In the genomic region with DNA sequence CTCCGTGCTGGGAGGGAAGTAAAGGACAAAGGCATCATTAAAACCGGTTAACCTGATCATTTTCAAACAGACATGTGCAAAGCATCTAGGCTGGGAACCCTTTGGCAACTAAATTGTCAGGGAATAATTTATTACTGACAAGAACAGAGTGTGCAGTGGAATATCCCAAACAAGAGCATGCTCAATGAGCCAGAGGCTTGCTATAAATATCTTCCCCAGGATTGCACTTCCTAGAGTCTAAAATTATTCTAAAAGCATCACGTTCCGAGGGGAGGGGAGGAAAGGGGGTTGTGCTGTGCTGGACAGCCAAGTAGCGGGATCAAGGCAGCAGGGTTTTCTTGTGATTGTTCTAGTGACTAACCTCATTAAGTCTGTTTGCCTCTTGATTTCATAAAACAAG, we compare ENCODE assay signal across 9 mouse cellular contexts.
DNase-seq lines count a peak whose midpoint lies in the region; ATAC-seq and TF ChIP-seq lines count a peak whose summit lies in the region.
"Had no signal": no experiment of that assay in that cellular context is flagged by ENCODE, and none has a peak within 500 bp of the region (broad histone marks: within the 10 kb centered on the region; RNA-seq: fewer than 3 reads in every experiment).

No protein-coding gene starts in this region.

- no peak overlapping the region for H3K27ac ChIP-seq in forebrain, embryonic 13.5 days
- no peak overlapping the region for H3K27ac ChIP-seq in forebrain, embryonic 11.5 days (ENCODE audit: low read depth, low read length)
- H3K27ac ChIP-seq in embryonic fibroblast, embryonic 13.5 days (ENCODE audit: insufficient read depth, low read length): 0 out of 2 replicates have a peak overlapping the region, but pooled peaks have one; percentile 5
- 0 out of 2 replicates have a peak overlapping the region, but pooled peaks have one; percentile 9 for H3K27ac ChIP-seq in hindbrain, embryonic 11.5 days (ENCODE audit: low read depth, low read length)
- no peak overlapping the region for H3K27ac ChIP-seq in lung, embryonic 16.5 days (ENCODE audit: low read length)
- H3K27ac ChIP-seq: embryonic facial prominence, embryonic 15.5 days had no signal

- no peak overlapping the region for H3K4me2 ChIP-seq in forebrain, embryonic 13.5 days
- no peak overlapping the region for H3K4me2 ChIP-seq in forebrain, embryonic 11.5 days (ENCODE audit: low read depth, low read length, severe bottlenecking)
- H3K4me2 ChIP-seq in hindbrain, embryonic 11.5 days (replicated peaks; ENCODE audit: low read depth, low read length): no peak overlapping the region
- H3K4me2 ChIP-seq in lung, embryonic 16.5 days (ENCODE audit: low read depth, low read length): no peak overlapping the region
- H3K4me2 ChIP-seq: embryonic facial prominence, embryonic 15.5 days had no signal

- H3K9ac ChIP-seq in forebrain, embryonic 13.5 days: no peak overlapping the region
- no peak overlapping the region for H3K9ac ChIP-seq in forebrain, embryonic 11.5 days (ENCODE audit: low read length)
- no peak overlapping the region for H3K9ac ChIP-seq in hindbrain, embryonic 11.5 days (ENCODE audit: low read depth, low read length)
- no peak overlapping the region for H3K9ac ChIP-seq in lung, embryonic 16.5 days (ENCODE audit: low read length)
- H3K9ac ChIP-seq: embryonic facial prominence, embryonic 15.5 days had no signal

- DNase-seq in forebrain, embryonic 11.5 days (ENCODE audit: low spot score): no peak
- DNase-seq in Muller cell, postnatal 12 days (ENCODE audit: inconsistent ontology term): peak; percentile 68
- peak; percentile 16 for DNase-seq in hindbrain, embryonic 11.5 days (ENCODE audit: low spot score)
- DNase-seq in yolk sac, embryonic 10.5 days (ENCODE audit: low spot score): peak; percentile 15
- DNase-seq in spleen, adult 12 weeks (ENCODE audit: low spot score): no peak

- H3K9me3 ChIP-seq in forebrain, embryonic 13.5 days (replicated peaks): no peaks in the 10 kb centered on the region
- H3K9me3 ChIP-seq in forebrain, embryonic 11.5 days (ENCODE audit: control insufficient read depth, low read length): no peaks in the 10 kb centered on the region
- no peaks in the 10 kb centered on the region for H3K9me3 ChIP-seq in hindbrain, embryonic 11.5 days (ENCODE audit: control insufficient read depth, low read length)
- H3K9me3 ChIP-seq in lung, embryonic 16.5 days (ENCODE audit: control insufficient read depth, low read length): no peaks in the 10 kb centered on the region
- H3K9me3 ChIP-seq: embryonic facial prominence, embryonic 15.5 days had no signal

- no peaks in the 10 kb centered on the region for H3K27me3 ChIP-seq in forebrain, embryonic 13.5 days
- H3K27me3 ChIP-seq in forebrain, embryonic 11.5 days (ENCODE audit: control insufficient read depth, insufficient read depth, low read length): no peaks in the 10 kb centered on the region
- no peaks in the 10 kb centered on the region for H3K27me3 ChIP-seq in hindbrain, embryonic 11.5 days (ENCODE audit: control insufficient read depth, insufficient read depth, low read length)
- no peaks in the 10 kb centered on the region for H3K27me3 ChIP-seq in lung, embryonic 16.5 days (ENCODE audit: control insufficient read depth, insufficient read depth, low read depth, low read length)
- H3K27me3 ChIP-seq: embryonic facial prominence, embryonic 15.5 days had no signal

- WGBS in forebrain, embryonic 13.5 days: 8% methylated on average over 5 of the region's 5 CpGs
- WGBS in forebrain, embryonic 11.5 days: 9% methylated on average over 5 of the region's 5 CpGs
- 14% methylated on average over 5 of the region's 5 CpGs for WGBS in hindbrain, embryonic 11.5 days
- WGBS in lung, embryonic 16.5 days: 35% methylated on average over 5 of the region's 5 CpGs

- ATAC-seq in forebrain, embryonic 13.5 days: peak; percentile 53; the same call in 1 of the 2 replicates
- no peak for ATAC-seq in forebrain, embryonic 11.5 days (replicated peaks; ENCODE audit: low FRiP score)
- ATAC-seq in hindbrain, embryonic 11.5 days (ENCODE audit: low FRiP score): peak; percentile 71
- ATAC-seq in lung, embryonic 16.5 days (ENCODE audit: low read depth): peak; percentile 74

- no peak for TF ChIP-seq POLR2A in embryonic fibroblast, embryonic 13.5 days (IDR thresholded peaks at IDR 0.05; ENCODE audit: low read depth, low read length)

- H3K36me3 ChIP-seq in forebrain, embryonic 13.5 days (ENCODE audit: poor library complexity, severe bottlenecking): no peaks in the 10 kb centered on the region
- H3K36me3 ChIP-seq in forebrain, embryonic 11.5 days (ENCODE audit: control insufficient read depth, insufficient read depth, low read length): no peaks in the 10 kb centered on the region
- no peaks in the 10 kb centered on the region for H3K36me3 ChIP-seq in hindbrain, embryonic 11.5 days (ENCODE audit: control insufficient read depth, insufficient read depth, low read length)
- H3K36me3 ChIP-seq in lung, embryonic 16.5 days (ENCODE audit: control insufficient read depth, insufficient read depth, low read length): no peaks in the 10 kb centered on the region
- H3K36me3 ChIP-seq: embryonic facial prominence, embryonic 15.5 days had no signal

- H3K4me3 ChIP-seq in forebrain, embryonic 13.5 days: no peak overlapping the region
- no peak overlapping the region for H3K4me3 ChIP-seq in forebrain, embryonic 11.5 days (ENCODE audit: low read depth, low read length)
- H3K4me3 ChIP-seq in embryonic fibroblast, embryonic 13.5 days (ENCODE audit: insufficient read depth, low read length): no peak overlapping the region
- H3K4me3 ChIP-seq in hindbrain, embryonic 11.5 days (ENCODE audit: low read depth, low read length): no peak overlapping the region
- H3K4me3 ChIP-seq in lung, embryonic 16.5 days (ENCODE audit: low read length): no peak overlapping the region
- H3K4me3 ChIP-seq: embryonic facial prominence, embryonic 15.5 days had no signal

- H3K4me1 ChIP-seq in forebrain, embryonic 13.5 days: peaks cover 7% of the 10 kb centered on the region; the same call in 1 of the 2 replicates
- no peaks in the 10 kb centered on the region for H3K4me1 ChIP-seq in forebrain, embryonic 11.5 days (replicated peaks; ENCODE audit: control insufficient read depth, insufficient read depth, low read length)
- peaks cover 12% of the 10 kb centered on the region for H3K4me1 ChIP-seq in embryonic fibroblast, embryonic 13.5 days (ENCODE audit: control insufficient read depth, insufficient read depth, low read length)
- no peaks in the 10 kb centered on the region for H3K4me1 ChIP-seq in hindbrain, embryonic 11.5 days (replicated peaks; ENCODE audit: control insufficient read depth, insufficient read depth, low read length)
- H3K4me1 ChIP-seq in lung, embryonic 16.5 days (replicated peaks; ENCODE audit: control insufficient read depth, insufficient read depth, low read length): peaks cover 2% of the 10 kb centered on the region; the same call in 1 of the 2 replicates
- H3K4me1 ChIP-seq: embryonic facial prominence, embryonic 15.5 days had no signal

- no peak for TF ChIP-seq CTCF in embryonic fibroblast, embryonic 13.5 days (IDR thresholded peaks at IDR 0.05; ENCODE audit: borderline replicate concordance, insufficient read depth, low read length)

Comparison
In these comparisons a context has a peak if more than half of its experiments do, and no peak if none do; other contexts are left out.
1. H3K27ac ChIP-seq: peak in embryonic fibroblast, embryonic 13.5 days (single experiment) and hindbrain, embryonic 11.5 days (single experiment); none in forebrain, embryonic 13.5 days (single experiment), forebrain, embryonic 11.5 days (single experiment) and lung, embryonic 16.5 days (single experiment).
2. DNase-seq: peak in Muller cell, postnatal 12 days (single experiment), hindbrain, embryonic 11.5 days (single experiment) and yolk sac, embryonic 10.5 days (single experiment); none in forebrain, embryonic 11.5 days (single experiment) and spleen, adult 12 weeks (single experiment).